Mouse (Mus musculus): Measurements from ENCODE around the gene Nmur1. TPM values are rescaled to one million over a fixed set of nuclear protein-coding genes. Genes with fewer than 3 reads are reported as not detected.

Gene Nmur1
- polyA plus RNA-seq, 1 experiment from 2014 or later: not detected

DNA sequence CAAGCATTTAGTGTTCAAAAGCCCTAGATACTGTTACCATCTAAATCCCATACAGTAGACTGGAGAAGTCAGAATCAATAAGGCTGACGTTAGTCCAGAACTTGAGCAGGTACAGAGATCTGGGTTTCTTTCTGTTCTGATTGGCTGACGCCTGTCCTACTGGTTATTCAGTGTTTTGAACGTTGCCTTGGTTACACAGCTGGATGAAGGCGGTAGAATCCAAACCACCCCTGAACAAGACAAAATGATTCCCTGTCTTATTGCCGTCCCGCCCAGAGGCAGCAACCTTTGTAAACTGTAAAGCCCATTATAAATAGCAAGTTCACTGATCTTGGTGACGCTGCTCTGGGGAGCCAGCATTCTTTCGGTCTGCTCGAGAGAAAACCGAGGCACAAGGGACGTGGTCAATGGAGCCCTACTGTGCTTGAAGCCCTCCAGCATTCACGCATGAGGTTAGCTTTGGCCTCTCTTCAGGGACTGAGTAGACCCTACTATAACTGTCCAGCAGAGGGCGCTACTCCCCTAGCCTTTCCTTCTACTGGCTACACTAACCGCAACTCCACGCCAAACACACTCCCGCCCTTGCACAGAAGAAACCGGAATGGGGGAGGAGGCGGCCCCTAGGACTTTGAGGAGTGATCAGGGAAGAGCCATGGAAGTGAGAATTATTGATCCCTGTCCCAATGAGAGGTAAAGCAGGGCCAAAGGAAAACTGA is 14.3 kb upstream of the Nmur1 start:
- WGBS (ENCODE audit: insufficient replicate concordance): 11% methylated on average over 18 of the region's 18 CpGs
- no peaks in the 10 kb centered on the region for H3K36me3 ChIP-seq (replicated peaks)
- H3K9me3 ChIP-seq (replicated peaks): no peaks in the 10 kb centered on the region
- peak overlapping the region; percentile 90 for H3K27ac ChIP-seq (replicated peaks)
- peaks cover 90% of the 10 kb centered on the region for H3K4me1 ChIP-seq (replicated peaks)
- peak; percentile 72 for ATAC-seq (ENCODE audit: insufficient read depth)
- 0 out of 2 replicates have a peak, but pooled peaks cover 10% of the 10 kb centered on the region for H3K27me3 ChIP-seq
- peak overlapping the region; percentile 70 for H3K4me3 ChIP-seq (replicated peaks)
- peak overlapping the region; percentile 72 for H3K9ac ChIP-seq
- peak overlapping the region; percentile 99 for H3K4me2 ChIP-seq

DNA sequence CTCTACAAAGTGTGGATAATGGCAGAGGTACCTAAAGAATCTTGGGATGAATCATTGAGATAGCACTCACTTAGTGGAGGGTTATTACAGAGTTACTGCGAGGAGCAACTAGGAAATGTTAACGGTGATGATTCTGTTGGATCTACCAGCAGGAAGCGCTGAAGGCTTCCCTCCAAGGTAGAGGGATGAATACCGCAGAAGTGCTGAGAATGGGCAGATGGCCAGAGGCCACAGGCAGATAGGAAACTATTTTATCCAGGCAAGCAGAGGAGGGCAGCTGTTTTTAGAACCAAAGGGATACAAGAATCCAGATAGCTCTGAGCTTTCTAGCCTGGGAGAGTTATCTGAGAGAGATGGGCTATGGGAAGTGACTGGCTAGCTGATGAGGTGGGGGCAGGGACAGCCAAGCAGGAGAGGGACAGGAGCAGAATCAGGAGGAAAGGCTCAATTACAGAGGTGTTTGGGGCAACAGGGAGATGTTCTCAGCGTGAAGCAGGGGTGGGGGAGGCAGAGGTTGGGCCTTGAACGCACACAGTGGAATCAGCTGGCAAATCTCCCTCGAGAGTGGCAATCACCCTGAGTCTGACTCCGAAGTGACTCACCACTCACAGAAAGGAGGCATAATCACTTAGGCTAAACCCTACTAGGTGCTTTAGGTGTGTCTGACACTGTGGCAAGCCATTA is 13.6 kb upstream of the Nmur1 start:
- H3K4me2 ChIP-seq: no peak overlapping the region
- H3K4me3 ChIP-seq (replicated peaks): no peak overlapping the region
- no peaks in the 10 kb centered on the region for H3K36me3 ChIP-seq (replicated peaks)
- H3K27ac ChIP-seq (replicated peaks): no peak overlapping the region
- H3K9me3 ChIP-seq (replicated peaks): no peaks in the 10 kb centered on the region
- no peak overlapping the region for H3K9ac ChIP-seq
- WGBS (ENCODE audit: insufficient replicate concordance): 31% methylated on average over 8 of the region's 8 CpGs
- H3K4me1 ChIP-seq (replicated peaks): peaks cover 97% of the 10 kb centered on the region
- 0 out of 2 replicates have a peak, but pooled peaks cover 10% of the 10 kb centered on the region for H3K27me3 ChIP-seq
- ATAC-seq (ENCODE audit: insufficient read depth): no peak

DNA sequence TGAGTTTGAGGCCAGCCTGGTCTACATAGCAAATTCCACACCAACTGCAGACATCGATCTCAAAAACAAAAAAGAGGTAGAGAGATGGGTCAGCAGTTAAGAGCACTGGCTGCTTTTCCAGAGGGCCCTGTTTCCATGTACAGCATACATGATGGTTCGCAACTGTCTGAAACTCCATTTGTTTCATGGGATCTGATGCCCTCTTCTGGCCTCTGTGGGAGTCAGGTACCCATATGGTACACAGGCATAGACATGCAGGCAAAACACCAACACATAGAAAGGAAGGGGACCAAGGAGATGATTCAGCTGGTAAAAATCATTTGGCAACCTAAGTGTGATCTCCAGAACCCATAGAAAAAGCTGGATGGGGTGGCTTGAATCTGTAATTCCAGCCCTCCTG is 12.5 kb upstream of the Nmur1 start:
- 76% methylated on average over 2 of the region's 2 CpGs for WGBS (ENCODE audit: insufficient replicate concordance)
- ATAC-seq (ENCODE audit: insufficient read depth): no peak
- no peak overlapping the region for H3K9ac ChIP-seq
- H3K27ac ChIP-seq (replicated peaks): no peak overlapping the region
- no peak overlapping the region for H3K4me3 ChIP-seq (replicated peaks)
- H3K9me3 ChIP-seq (replicated peaks): no peaks in the 10 kb centered on the region
- no peaks in the 10 kb centered on the region for H3K36me3 ChIP-seq (replicated peaks)
- H3K4me1 ChIP-seq (replicated peaks): peaks cover 95% of the 10 kb centered on the region
- H3K4me2 ChIP-seq: no peak overlapping the region
- H3K27me3 ChIP-seq: 0 out of 2 replicates have a peak, but pooled peaks cover 10% of the 10 kb centered on the region

DNA sequence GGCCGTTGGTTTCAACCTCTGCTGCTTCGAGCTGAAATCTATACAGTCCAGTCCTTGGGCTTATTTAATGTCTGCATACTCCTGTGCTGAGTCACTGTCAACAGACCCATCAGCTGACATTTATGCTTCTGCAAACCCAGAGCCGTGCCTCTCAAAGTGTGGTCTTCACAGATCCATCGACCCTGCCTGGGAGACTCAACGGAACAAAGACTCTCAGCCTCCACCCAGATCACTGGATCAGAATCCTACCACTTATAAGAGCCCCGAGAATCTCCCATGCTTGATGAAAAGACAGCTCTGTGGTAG is 11.9 kb upstream of the Nmur1 start:
- Histone ChIP-seq H3K4me2 (no peak overlapping the region), H3K36me3 (replicated peaks) (no peaks in the 10 kb centered on the region), H3K9ac (no peak overlapping the region), H3K27me3 (0 out of 2 replicates have a peak, but pooled peaks cover 9% of the 10 kb centered on the region), H3K4me1 (replicated peaks) (peaks cover 95% of the 10 kb centered on the region), H3K27ac (replicated peaks) (0 out of 2 replicates have a peak overlapping the region, but pooled peaks have one; percentile 16), H3K9me3 (replicated peaks) (no peaks in the 10 kb centered on the region), H3K4me3 (replicated peaks) (no peak overlapping the region)
- 29% methylated on average over 6 of the region's 6 CpGs for WGBS (ENCODE audit: insufficient replicate concordance)
- ATAC-seq (ENCODE audit: insufficient read depth): no peak

DNA sequence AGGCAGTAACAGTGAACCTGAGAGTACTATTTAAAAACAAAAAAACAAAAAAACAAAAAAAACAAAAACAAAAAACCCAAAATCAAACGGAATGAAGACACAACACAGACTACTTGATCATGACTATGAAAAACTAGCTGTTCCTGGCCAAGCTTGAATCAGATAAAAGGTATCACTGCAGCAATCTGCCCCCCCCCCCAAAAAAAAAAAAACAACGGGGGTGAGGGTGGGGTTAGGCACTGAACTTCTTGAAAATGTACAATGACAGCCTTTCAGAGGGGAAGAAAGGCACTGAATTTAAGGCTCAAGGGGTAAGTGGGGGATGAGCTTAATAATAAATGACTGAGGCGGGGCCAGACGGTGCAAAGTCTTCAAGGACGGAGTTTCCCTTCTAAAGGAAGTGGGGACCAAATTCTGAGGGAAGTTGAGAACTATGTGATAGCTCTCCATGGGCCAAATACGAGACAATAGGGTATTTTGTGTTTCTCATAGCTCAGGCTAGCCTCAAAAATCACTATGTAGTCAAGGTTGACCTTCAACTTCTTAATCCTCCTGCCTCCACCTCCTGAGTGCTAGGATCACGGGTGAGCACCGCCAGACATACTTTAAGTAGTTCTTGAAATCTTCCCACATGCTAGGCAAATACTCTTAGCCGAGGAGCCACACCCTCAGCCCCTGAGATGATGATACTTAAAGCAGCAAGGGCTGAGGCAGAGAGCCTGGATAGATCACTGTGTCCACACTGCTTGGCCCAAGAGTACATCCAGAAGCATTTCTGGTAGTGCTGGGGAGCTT is 11.4 kb upstream of the Nmur1 start:
- Histone ChIP-seq H3K4me2 (no peak overlapping the region), H3K9me3 (replicated peaks) (no peaks in the 10 kb centered on the region), H3K9ac (no peak overlapping the region), H3K27me3 (0 out of 2 replicates have a peak, but pooled peaks cover 3% of the 10 kb centered on the region), H3K27ac (replicated peaks) (0 out of 2 replicates have a peak overlapping the region, but pooled peaks have one; percentile 16), H3K4me3 (replicated peaks) (no peak overlapping the region), H3K4me1 (replicated peaks) (peaks cover 95% of the 10 kb centered on the region), H3K36me3 (replicated peaks) (no peaks in the 10 kb centered on the region)
- ATAC-seq (ENCODE audit: insufficient read depth): no peak
- 39% methylated on average over 9 of the region's 9 CpGs for WGBS (ENCODE audit: insufficient replicate concordance)

DNA sequence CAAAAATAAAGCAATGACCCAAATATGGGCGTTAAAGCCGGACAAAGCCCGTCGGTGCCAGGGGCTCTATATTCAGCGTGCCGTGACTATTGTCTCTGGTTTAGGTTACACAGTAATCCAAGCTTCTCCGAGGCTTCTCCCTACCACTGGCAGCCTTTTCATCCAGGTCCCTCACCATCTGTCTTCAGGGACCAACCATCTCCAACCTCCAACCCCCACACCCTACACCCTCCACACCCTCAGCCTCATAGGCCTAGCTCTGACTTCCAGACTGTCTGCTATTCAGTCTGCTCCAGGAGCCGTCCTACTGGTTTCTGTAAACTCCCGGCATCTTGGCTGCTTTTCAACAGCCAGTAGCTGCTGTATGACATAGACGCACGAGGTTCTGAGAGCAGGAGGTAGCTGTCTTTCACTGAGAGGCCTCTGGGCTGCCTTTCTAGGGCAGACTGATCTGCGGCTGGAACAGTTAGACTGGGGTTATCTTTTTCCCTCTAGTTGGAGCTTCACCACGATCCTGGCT is 9.3 kb upstream of the Nmur1 start:
- H3K4me1 ChIP-seq (replicated peaks): peaks cover 76% of the 10 kb centered on the region
- peak overlapping the region; percentile 85 for H3K27ac ChIP-seq (replicated peaks)
- no peaks in the 10 kb centered on the region for H3K9me3 ChIP-seq (replicated peaks)
- peak overlapping the region; percentile 91 for H3K4me2 ChIP-seq
- H3K36me3 ChIP-seq (replicated peaks): no peaks in the 10 kb centered on the region
- peak overlapping the region; percentile 70; the same call in 1 of the 2 replicates for H3K9ac ChIP-seq
- WGBS (ENCODE audit: insufficient replicate concordance): 64% methylated on average over 13 of the region's 13 CpGs
- ATAC-seq (ENCODE audit: insufficient read depth): no peak
- no peaks in the 10 kb centered on the region for H3K27me3 ChIP-seq
- H3K4me3 ChIP-seq (replicated peaks): peak overlapping the region; percentile 67; the same call in 1 of the 2 replicates

DNA sequence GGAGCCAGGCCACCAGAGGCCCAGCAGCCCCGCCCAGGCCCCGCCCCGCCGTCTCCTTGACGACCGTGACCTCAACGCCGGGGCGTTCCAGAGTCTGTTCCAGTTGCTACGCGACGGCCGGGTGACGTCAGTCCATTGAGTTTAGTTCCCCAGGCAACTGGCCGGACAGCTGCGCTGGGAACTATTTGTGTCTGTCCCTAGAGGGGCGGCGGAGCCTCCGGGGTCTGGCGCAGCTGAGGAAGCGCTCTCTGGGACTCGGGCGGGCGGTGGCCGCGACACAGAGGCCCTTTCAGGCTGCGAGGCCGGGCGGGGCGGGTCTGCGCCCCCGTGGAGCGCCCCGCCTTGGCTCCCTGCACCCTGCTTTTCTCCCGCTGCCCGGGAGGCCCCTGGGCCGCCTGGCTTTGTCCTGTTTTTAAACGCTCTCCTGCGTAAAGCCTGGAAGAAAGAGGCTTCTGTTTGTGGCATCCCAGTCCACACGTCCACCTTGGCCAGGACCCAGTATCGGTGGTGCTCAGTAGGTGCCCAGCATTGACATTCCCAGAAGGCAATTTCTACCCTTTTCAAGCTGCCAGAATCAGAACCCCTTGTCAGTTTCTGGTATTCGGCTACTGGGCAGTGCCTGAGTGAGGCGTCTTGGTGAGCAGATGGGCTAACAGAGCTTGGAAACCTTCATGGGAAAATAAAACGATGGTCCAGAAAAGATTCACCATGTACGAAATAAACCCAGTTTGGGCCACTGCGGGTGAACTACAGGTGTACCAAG is 8.6 kb upstream of the Nmur1 start:
- peaks cover 69% of the 10 kb centered on the region for H3K4me1 ChIP-seq (replicated peaks)
- ATAC-seq (ENCODE audit: insufficient read depth): peak; percentile 90

DNA sequence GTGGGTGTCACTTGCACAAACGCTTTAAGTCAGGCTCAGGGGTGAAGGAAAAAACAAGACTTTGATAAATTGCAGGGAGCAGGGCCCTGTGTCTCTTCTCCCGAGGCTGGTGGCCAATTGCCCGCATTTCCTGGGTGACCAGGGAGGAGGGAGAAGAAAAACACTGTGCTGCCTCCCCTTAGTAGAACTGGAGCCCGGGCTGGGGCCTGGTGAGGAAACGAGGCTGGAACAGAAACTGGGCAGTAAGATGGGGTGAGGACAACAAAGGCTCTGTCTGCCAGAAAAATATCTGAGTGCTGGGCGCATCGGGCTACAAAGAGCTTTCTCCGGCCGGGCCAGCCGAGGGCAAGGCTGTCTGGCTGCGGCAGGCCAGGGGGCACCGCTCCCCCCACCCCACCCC is 8.0 kb upstream of the Nmur1 start:
- Histone ChIP-seq H3K9ac (peak overlapping the region; percentile 60), H3K27ac (replicated peaks) (peak overlapping the region; percentile 85), H3K4me2 (peak overlapping the region; percentile 91), H3K36me3 (replicated peaks) (no peaks in the 10 kb centered on the region), H3K9me3 (replicated peaks) (no peaks in the 10 kb centered on the region), H3K27me3 (no peaks in the 10 kb centered on the region), H3K4me3 (replicated peaks) (peak overlapping the region; percentile 67), H3K4me1 (replicated peaks) (peaks cover 63% of the 10 kb centered on the region)
- peak; percentile 50 for ATAC-seq (ENCODE audit: insufficient read depth)
- WGBS (ENCODE audit: insufficient replicate concordance): 5% methylated on average over 12 of the region's 12 CpGs

More for the DNA sequence above, 8.6 kb upstream of the Nmur1 start:
- Histone ChIP-seq H3K9me3 (replicated peaks) (no peaks in the 10 kb centered on the region), H3K4me2 (peak overlapping the region; percentile 91), H3K27ac (replicated peaks) (peak overlapping the region; percentile 85), H3K4me3 (replicated peaks) (peak overlapping the region; percentile 67), H3K9ac (peak overlapping the region; percentile 70), H3K36me3 (replicated peaks) (no peaks in the 10 kb centered on the region), H3K27me3 (no peaks in the 10 kb centered on the region)
- 6% methylated on average over 46 of the region's 46 CpGs for WGBS (ENCODE audit: insufficient replicate concordance)

DNA sequence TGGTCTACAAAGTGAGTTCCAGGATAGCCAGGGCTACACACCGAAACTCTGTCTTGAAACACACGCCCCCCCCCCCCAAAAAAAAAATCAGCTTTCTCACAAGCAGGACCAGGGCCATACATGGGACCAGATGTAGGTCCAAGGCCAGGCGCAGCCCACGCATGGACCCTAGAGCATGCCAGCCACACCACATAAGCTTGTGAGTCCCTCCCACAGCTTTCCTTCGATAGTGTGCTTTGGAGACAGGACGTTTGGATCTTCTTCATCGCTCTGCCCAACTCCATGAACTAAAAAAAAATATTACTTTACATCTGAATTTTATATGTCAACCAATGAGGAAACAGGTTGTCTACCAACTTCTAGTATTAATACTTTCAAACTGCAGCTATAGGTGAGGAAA is 7.3 kb upstream of the Nmur1 start:
- Histone ChIP-seq H3K36me3 (replicated peaks) (no peaks in the 10 kb centered on the region), H3K27me3 (no peaks in the 10 kb centered on the region), H3K4me2 (peak overlapping the region; percentile 91; the same call in 1 of the 2 replicates), H3K4me3 (replicated peaks) (no peak overlapping the region), H3K9me3 (replicated peaks) (no peaks in the 10 kb centered on the region), H3K27ac (replicated peaks) (peak overlapping the region; percentile 85; the same call in 1 of the 2 replicates), H3K4me1 (replicated peaks) (peaks cover 60% of the 10 kb centered on the region), H3K9ac (no peak overlapping the region)
- ATAC-seq (ENCODE audit: insufficient read depth): no peak
- WGBS (ENCODE audit: insufficient replicate concordance): 77% methylated on average over 7 of the region's 7 CpGs

DNA sequence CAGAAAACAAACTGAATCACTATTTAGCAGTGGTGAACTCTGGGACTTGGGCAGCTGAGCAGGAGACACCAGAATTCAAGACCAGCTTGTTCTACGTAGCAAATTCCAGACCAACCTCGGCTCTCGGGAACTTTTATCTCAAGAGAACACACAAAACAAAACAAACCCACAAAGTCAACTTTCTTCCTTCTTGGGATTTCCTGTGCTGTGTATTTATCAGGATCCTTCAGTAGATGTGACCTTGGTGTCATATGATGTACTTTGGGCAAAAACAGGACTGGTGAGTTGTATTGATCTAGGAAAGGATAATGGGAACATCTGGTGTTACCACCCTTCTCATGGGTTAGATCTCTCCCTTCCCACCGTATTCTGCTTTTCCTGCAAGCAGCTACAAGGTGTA is 6.8 kb upstream of the Nmur1 start:
- Histone ChIP-seq H3K36me3 (replicated peaks) (no peaks in the 10 kb centered on the region), H3K4me1 (replicated peaks) (peaks cover 54% of the 10 kb centered on the region), H3K27ac (replicated peaks) (0 out of 2 replicates have a peak overlapping the region, but pooled peaks have one; percentile 3), H3K9me3 (replicated peaks) (no peaks in the 10 kb centered on the region), H3K9ac (no peak overlapping the region), H3K4me2 (no peak overlapping the region), H3K27me3 (no peaks in the 10 kb centered on the region), H3K4me3 (replicated peaks) (no peak overlapping the region)
- WGBS (ENCODE audit: insufficient replicate concordance): 17% methylated on average over 4 of the region's 4 CpGs
- no peak for ATAC-seq (ENCODE audit: insufficient read depth)
